Mouse (Mus musculus) cortical plate, adult 2 months (tissue): ENCODE data around the gene Ezr.

Source experiments
- CTCF ChIP-seq: fragments of 200-500 bp; IDR thresholded peaks from 2 replicates; pipeline ENCODE4 v1.5.1; 2011; ENCODE audit warnings: mild to moderate bottlenecking, control low read depth, low read length; ENCODE audit not compliant: insufficient read depth; ENCODE audit errors: extremely low read depth
- POLR2A ChIP-seq: fragments of 200-500 bp; IDR thresholded peaks from 2 replicates; pipeline ENCODE4 v1.6.1; 2011; ENCODE audit warnings: mild to moderate bottlenecking, low read length, control low read depth; ENCODE audit not compliant: insufficient read depth; ENCODE audit errors: extremely low read depth

DNA sequence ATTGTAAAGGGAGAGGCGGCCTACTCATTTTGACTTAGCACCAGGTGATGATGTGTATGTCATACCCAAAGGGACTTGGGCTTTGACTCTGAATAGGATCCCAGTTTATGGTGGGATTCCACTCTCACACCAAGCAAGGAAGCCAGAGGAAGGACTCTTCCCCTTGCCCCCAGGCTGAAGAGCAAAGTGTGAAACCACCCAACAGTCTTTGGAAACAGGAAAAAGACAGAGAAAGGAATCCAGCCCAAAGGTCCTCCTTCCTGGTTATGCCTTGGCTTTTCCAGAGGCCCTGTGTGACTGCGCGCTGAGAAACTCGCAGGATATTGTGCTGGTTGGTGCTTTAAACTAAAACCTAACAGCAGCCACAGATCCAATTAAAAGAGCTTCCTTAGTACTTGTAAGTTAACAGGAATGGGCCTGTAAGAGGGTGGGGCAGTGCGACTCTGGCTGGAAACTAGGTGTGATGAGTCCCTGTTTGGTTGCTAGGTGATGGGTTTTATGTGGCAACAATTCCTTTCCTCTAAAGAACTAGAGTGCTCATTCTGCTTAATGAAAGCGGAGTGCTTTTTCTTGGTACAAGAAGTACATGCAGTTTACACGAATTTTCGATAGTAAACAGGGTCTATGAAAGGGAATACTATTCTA is 26.1 kb upstream of the Ezr start:
- TF ChIP-seq POLR2A (no peak), CTCF (no peak)
